Mouse (Mus musculus): Measurements from ENCODE around the gene Rora. TPM values are rescaled to one million over a fixed set of nuclear protein-coding genes. Genes with fewer than 3 reads are reported as not detected.

Gene Rora
- total and polyA plus RNA-seq, 2 experiments = 11.3 to 30.8 TPM

- H3K36me3 ChIP-seq (ENCODE audit: control insufficient read depth, insufficient read depth, low read length) = no peaks in the 10 kb centered on the region
- whole genome bisulfite sequencing = 81% methylated on average over 4 of the region's 4 CpGs
- H3K27me3 ChIP-seq (ENCODE audit: control insufficient read depth, insufficient read depth, low read length) = no peaks in the 10 kb centered on the region
- no peak overlapping the region for H3K27ac ChIP-seq (replicated peaks; ENCODE audit: insufficient read depth, low read depth, low read length)
- TF ChIP-seq POLR2A (IDR thresholded peaks at IDR 0.05; ENCODE audit: extremely low read depth, insufficient read depth, low read length) = no peak
- TF ChIP-seq CTCF (IDR thresholded peaks at IDR 0.05; ENCODE audit: low read depth, low read length) = no peak
- no peak overlapping the region for H3K4me3 ChIP-seq (ENCODE audit: insufficient read depth, low read depth, low read length)
- H3K9ac ChIP-seq (ENCODE audit: low read depth, low read length) = no peak overlapping the region
- peaks cover 68% of the 10 kb centered on the region for H3K4me1 ChIP-seq (ENCODE audit: control insufficient read depth, insufficient read depth, low read length)
- H3K79me2 ChIP-seq (ENCODE audit: control insufficient read depth, insufficient read depth, low read length) = peaks cover 51% of the 10 kb centered on the region
- DNase-seq (ENCODE audit: extremely low read depth, low read depth, low spot score) = no peak
These were observed 649.9 kb downstream of the Rora start for GRCm38 (mm10) chr9:69303346-69303944.

GRCm38 (mm10) chr9:69303962-69304361 lies 650.4 kb downstream of the Rora start:
- Histone ChIP-seq H3K27me3 (ENCODE audit: control insufficient read depth, insufficient read depth, low read length) (no peaks in the 10 kb centered on the region), H3K36me3 (ENCODE audit: control insufficient read depth, insufficient read depth, low read length) (no peaks in the 10 kb centered on the region), H3K4me3 (ENCODE audit: insufficient read depth, low read depth, low read length) (no peak overlapping the region), H3K4me1 (ENCODE audit: control insufficient read depth, insufficient read depth, low read length) (peaks cover 64% of the 10 kb centered on the region), H3K79me2 (ENCODE audit: control insufficient read depth, insufficient read depth, low read length) (peaks cover 51% of the 10 kb centered on the region; the same call in 1 of the 2 replicates), H3K27ac (replicated peaks; ENCODE audit: insufficient read depth, low read depth, low read length) (peak overlapping the region; percentile 53), H3K9ac (ENCODE audit: low read depth, low read length) (no peak overlapping the region)
- WGBS = 88% methylated on average over 4 of the region's 4 CpGs
- DNase-seq (ENCODE audit: extremely low read depth, low read depth, low spot score) = no peak
- TF ChIP-seq CTCF (IDR thresholded peaks at IDR 0.05; ENCODE audit: low read depth, low read length) (no peak), POLR2A (IDR thresholded peaks at IDR 0.05; ENCODE audit: extremely low read depth, insufficient read depth, low read length) (no peak)

GRCm38 (mm10) chr9:69304492-69304891 lies 650.9 kb downstream of the Rora start:
- peak; percentile 79 for DNase-seq (ENCODE audit: extremely low read depth, low read depth, low spot score)
- 17% methylated on average over 10 of the region's 10 CpGs for WGBS

DNA sequence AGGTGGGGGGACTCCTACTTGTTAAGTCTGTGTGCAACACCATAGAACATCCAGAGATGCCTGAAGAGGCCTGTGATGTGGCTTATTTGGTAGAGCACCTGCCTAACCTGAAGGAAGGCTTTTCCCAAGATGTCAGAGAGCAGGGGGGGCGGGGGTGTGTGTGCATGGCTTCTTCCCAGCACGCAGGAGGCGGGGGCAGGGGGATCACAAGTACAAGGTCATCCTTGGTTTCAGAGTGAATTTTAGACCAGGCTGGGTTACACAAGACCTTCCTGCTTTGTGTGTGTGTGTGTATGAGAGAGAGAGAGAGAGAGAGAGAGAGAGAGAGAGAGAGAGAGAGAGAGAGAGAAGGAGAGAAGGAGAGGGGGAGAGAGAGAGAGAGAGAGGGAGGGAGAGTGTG lies 651.4 kb downstream of the Rora start:
- TF ChIP-seq POLR2A (IDR thresholded peaks at IDR 0.05; ENCODE audit: extremely low read depth, insufficient read depth, low read length) (no peak), CTCF (IDR thresholded peaks at IDR 0.05; ENCODE audit: low read depth, low read length) (no peak)
- WGBS = 16% methylated on average over 3 of the region's 3 CpGs
- H3K79me2 ChIP-seq (ENCODE audit: control insufficient read depth, insufficient read depth, low read length) = peaks cover 49% of the 10 kb centered on the region
- peak; percentile 88 for DNase-seq (ENCODE audit: extremely low read depth, low read depth, low spot score)
- peak overlapping the region; percentile 53 for H3K27ac ChIP-seq (replicated peaks; ENCODE audit: insufficient read depth, low read depth, low read length)
- H3K36me3 ChIP-seq (ENCODE audit: control insufficient read depth, insufficient read depth, low read length) = no peaks in the 10 kb centered on the region
- peaks cover 59% of the 10 kb centered on the region for H3K4me1 ChIP-seq (ENCODE audit: control insufficient read depth, insufficient read depth, low read length)
- no peaks in the 10 kb centered on the region for H3K27me3 ChIP-seq (ENCODE audit: control insufficient read depth, insufficient read depth, low read length)
- no peak overlapping the region for H3K4me3 ChIP-seq (ENCODE audit: insufficient read depth, low read depth, low read length)
- H3K9ac ChIP-seq (ENCODE audit: low read depth, low read length) = no peak overlapping the region

More at GRCm38 (mm10) chr9:69304492-69304891, 650.9 kb downstream of the Rora start:
- Histone ChIP-seq H3K79me2 (ENCODE audit: control insufficient read depth, insufficient read depth, low read length) (peaks cover 49% of the 10 kb centered on the region), H3K9ac (ENCODE audit: low read depth, low read length) (0 out of 2 replicates have a peak overlapping the region, but pooled peaks have one; percentile 2), H3K4me1 (ENCODE audit: control insufficient read depth, insufficient read depth, low read length) (peaks cover 59% of the 10 kb centered on the region), H3K36me3 (ENCODE audit: control insufficient read depth, insufficient read depth, low read length) (no peaks in the 10 kb centered on the region), H3K27ac (replicated peaks; ENCODE audit: insufficient read depth, low read depth, low read length) (peak overlapping the region; percentile 53), H3K27me3 (ENCODE audit: control insufficient read depth, insufficient read depth, low read length) (no peaks in the 10 kb centered on the region), H3K4me3 (ENCODE audit: insufficient read depth, low read depth, low read length) (no peak overlapping the region)
- no peak for TF ChIP-seq CTCF (IDR thresholded peaks at IDR 0.05; ENCODE audit: low read depth, low read length)
- TF ChIP-seq POLR2A (IDR thresholded peaks at IDR 0.05; ENCODE audit: extremely low read depth, insufficient read depth, low read length) = no peak

GRCm38 (mm10) chr9:69306734-69307528 lies 653.3 kb downstream of the Rora start:
- no peaks in the 10 kb centered on the region for H3K27me3 ChIP-seq (ENCODE audit: control insufficient read depth, insufficient read depth, low read length)
- 31% methylated on average over 9 of the region's 9 CpGs for WGBS
- H3K36me3 ChIP-seq (ENCODE audit: control insufficient read depth, insufficient read depth, low read length) = no peaks in the 10 kb centered on the region
- no peak overlapping the region for H3K4me3 ChIP-seq (ENCODE audit: insufficient read depth, low read depth, low read length)
- TF ChIP-seq CTCF (IDR thresholded peaks at IDR 0.05; ENCODE audit: low read depth, low read length) (no peak; the same call in 1 of the 2 replicates), POLR2A (IDR thresholded peaks at IDR 0.05; ENCODE audit: extremely low read depth, insufficient read depth, low read length) (no peak)
- peak; percentile 97 for DNase-seq (ENCODE audit: extremely low read depth, low read depth, low spot score)
- peaks cover 49% of the 10 kb centered on the region for H3K4me1 ChIP-seq (ENCODE audit: control insufficient read depth, insufficient read depth, low read length)
- peak overlapping the region; percentile 64 for H3K27ac ChIP-seq (replicated peaks; ENCODE audit: insufficient read depth, low read depth, low read length)
- peaks cover 51% of the 10 kb centered on the region for H3K79me2 ChIP-seq (ENCODE audit: control insufficient read depth, insufficient read depth, low read length)
- H3K9ac ChIP-seq (ENCODE audit: low read depth, low read length) = no peak overlapping the region
